Mouse (Mus musculus): Measurements from ENCODE around the gene Arhgap35. TPM values are rescaled to one million over a fixed set of nuclear protein-coding genes. Genes with fewer than 3 reads are reported as not detected.

Arhgap35 gene
- polyA plus RNA-seq, 3 experiments from 2014 or later, result 1.4 to 3.9 (median 2.5) TPM

- no peak for ATAC-seq
Observed at GRCm38 (mm10) chr7:16604141-16604540, 10.7 kb downstream of the Arhgap35 start.

DNA sequence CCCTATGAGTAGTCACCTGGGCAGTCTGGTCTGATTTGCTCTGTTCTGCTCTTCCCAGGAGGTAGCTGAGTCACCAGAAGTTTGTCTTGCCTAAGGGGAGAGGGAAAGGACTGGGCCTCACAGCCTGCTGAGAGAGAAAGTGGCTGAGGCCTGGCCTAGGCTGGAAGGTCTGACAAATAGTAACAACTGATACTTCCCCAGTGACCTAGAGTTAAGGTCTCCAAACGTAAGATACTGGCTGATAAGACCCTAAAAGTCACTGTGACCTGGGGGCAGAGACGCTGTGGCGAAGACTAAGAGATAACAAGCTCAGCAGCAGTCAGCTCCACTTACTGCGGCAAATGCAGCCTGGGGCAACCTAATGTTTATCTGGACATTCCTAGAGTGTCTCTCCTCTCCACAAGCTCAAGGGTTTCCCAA is 13.1 kb downstream of the Arhgap35 start:
- ATAC-seq, result no peak

DNA sequence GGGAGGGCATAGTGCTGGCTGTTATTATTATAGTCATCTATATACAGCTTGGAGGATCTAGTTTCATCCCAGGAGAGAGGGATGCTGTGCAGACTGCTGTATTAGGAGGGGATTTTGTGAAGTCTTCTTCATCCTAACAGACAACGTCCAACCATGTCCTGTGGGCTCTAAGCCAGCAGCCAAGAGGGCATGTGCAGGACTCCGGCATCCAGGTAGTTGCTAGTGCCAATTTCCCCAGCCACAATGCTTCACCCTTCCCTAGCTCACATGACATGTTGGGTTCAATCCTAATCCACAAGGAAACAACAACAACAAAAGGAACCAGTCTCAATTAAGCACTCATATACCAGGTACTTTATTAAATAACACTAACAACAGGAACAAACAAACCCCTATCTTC is 15.8 kb downstream of the Arhgap35 start:
- ATAC-seq, result no peak

DNA sequence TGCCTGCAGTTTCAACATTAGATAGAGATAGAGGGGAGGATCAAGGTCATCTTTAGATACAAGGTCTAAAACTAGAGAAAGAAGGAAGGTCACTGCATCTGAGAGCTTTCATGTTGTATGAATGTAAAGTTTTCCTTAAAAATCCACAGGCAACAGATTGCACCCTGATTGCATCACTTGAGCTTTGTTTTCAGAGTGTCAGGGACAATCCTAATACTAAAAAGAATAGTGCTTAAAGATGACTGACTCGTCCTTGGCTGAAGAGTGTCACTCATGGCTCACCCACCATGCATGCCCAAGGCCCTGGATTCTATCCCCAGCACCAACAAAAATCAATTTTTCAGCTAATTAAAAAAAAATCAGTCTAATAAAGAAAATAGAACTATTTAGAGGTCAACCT is 23.5 kb downstream of the Arhgap35 start:
- no peak for ATAC-seq

DNA sequence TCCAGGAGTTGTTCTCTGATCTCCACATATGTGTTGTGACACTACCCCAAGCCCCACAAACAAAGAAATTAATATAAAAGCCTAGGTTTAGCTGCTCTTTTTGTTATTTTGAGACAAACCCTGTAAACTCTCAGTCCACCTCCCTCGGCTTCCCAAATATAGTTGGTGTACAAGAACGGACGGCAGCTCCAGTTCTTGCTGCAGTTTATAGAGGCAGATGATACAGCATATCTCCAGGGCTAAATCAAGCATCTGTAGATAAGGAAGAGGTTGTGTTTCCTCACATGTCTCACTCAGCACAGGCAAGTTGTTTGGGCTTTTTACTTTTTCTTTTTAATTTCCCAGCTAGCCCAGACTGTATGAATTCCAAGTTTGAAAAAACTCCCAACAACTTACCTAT is 27.1 kb downstream of the Arhgap35 start:
- ATAC-seq, result no peak

- ATAC-seq, result no peak
Observed at GRCm38 (mm10) chr7:16584384-16584783, 30.4 kb downstream of the Arhgap35 start.

DNA sequence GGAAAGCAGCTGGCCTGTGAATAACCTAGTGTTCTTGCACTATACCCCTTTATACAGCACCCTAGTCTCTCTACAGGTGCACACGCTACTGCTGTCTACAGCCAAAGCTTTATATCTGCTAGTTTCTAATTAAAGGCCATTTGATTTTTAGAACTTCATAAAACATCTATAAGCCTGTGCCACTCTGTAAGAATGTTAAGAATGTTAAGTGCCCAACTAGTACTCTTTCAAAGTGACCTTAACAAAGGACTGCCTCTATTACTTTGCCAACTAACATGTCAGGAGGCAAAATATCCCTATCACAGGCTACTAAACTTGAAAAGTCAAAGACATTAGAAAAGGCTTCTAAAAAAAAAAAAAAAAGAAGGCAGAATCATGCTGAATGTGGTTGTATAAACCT is 31.0 kb downstream of the Arhgap35 start:
- no peak for ATAC-seq

DNA sequence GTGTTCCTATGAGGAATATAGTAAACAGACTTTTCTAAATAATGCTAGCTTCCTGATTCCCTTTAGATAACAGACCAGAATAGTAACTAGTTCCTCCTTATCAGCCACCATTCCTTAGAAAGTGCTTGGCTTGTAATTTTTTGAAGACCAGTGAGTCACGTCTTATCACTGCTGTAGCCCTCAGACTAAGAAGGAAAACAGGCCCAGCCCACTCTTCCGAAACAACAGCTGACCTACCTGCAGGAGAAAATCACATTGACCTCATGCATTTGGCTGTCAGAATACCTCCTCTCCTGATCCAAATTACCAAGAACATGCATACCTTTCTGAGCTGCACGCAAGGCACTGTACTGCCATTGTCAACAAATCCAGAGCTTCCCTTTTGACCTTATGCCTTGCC is 32.5 kb downstream of the Arhgap35 start:
- no peak for ATAC-seq

DNA sequence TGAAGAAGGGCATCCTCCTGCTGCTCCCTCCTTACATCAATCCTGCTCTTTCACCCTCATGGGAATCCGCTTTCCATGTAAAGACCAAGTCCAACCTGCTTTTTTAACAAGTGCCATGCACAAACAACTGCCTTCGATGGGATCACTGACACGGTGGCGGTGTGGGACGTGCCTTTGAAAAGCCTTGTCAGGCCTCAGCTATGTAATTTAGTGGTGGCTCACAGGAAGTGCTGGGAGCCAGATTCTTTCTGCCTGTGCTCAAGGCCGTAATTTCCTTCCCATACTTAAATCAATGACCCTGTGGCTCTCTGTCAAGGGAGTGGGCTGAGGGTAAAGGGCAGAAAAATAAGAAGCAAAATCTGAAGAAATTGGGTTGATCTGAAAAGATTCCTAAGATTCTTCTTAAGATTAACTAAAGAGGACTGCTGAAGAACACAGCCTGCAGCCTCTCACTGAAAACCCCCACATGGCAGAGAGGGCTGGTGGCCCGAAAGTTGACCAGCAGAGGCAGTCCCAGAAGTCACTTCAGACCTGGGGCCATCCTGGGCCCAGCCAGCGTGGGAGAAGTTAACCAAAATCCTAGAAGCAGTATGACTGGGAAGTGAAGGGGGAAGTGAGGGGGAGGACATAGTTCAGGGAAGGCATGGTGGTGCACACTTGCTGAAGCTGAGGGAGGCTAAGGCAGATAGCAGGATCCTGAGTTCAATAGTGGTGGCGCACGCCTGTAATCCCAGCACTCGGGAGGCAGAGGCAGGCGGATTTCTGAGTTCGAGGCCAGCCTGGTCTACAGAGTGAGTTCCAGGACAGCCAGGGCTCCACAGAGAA is 33.3 kb downstream of the Arhgap35 start:
- no peak for ATAC-seq

GRCm38 (mm10) chr7:16576719-16577118 is 38.1 kb downstream of the Arhgap35 start:
- no peak for ATAC-seq

DNA sequence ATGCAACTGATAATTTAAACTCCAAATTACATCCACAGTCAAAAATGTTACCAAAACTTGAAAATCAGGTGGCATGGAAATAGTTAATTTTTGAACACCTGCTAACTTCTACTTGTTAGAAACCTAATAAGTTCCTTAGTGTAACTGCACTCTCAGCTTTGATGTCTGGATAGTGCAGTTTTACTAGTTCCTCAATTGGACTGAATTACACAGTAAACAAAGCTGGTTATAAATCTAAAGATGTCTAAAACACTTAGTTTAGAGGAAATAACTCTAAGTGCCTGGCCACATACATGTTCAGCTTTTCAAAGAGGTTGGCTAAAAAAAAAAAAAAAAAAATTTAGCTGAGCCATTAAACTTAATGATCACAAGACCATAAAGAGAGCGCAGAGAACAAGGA is 43.6 kb downstream of the Arhgap35 start:
- no peak for ATAC-seq

- ATAC-seq, result no peak
Observed at GRCm38 (mm10) chr7:16570737-16571136, 44.1 kb downstream of the Arhgap35 start.

GRCm38 (mm10) chr7:16564491-16564890 is 50.3 kb downstream of the Arhgap35 start:
- ATAC-seq, result no peak

GRCm38 (mm10) chr7:16557783-16558538 is 56.8 kb downstream of the Arhgap35 start:
- no peak for ATAC-seq

DNA sequence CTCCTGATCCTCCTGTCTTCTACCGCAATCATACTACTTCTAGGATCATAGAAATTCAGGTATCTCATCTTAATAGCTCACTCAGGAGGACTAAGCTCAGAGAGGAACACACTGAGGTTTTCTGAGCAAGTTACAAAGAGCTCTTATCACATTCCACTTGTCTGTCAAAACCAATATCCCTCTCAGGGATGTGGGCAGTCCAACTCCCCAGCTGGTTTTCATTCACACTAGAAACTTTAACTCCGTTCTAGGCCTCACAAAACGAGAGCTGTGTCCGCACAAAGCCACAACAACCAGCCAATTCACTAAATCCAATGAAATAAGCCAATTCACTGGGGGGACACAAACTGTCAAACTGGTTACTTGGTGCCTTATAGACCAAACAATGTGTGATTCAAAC is 57.5 kb downstream of the Arhgap35 start:
- ATAC-seq, result no peak

DNA sequence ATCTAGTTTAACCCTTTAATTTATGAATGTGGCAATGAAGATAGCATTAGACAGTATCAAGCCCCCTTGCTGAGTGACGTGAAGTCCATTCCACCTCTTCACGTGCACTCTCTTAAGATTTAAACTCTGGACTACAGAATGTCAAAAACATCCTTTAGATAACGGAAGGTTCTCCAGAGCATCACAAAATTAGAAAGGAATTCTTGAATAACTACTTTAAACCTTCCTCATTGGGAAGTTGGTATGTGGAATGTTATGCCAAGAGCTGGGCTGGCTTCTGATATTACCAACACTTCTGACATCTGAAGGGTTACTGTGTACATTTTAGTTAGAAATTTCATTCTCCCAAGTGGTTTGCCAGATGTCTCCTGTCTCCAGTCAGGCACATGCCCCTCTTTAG is 60.6 kb downstream of the Arhgap35 start:
- ATAC-seq, result no peak

DNA sequence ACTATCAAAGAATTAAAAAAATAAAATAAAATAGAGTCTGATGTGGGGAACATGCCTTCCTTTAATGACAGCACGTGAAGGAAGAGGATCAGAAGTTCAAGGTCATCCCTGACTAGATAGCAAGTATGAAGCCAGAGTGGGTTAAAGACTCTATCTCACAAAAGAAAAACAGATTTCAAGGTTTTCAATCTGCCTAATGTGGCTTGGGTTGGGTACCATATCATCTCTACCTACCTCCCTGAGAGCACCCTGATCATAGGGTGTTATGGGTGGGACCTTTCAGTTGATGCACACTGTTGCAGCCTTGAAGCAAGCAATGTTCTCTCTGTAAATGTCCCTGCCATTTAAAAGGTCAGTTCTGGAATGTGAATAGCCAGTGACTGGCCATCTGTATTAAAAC is 63.2 kb downstream of the Arhgap35 start:
- no peak for ATAC-seq

DNA sequence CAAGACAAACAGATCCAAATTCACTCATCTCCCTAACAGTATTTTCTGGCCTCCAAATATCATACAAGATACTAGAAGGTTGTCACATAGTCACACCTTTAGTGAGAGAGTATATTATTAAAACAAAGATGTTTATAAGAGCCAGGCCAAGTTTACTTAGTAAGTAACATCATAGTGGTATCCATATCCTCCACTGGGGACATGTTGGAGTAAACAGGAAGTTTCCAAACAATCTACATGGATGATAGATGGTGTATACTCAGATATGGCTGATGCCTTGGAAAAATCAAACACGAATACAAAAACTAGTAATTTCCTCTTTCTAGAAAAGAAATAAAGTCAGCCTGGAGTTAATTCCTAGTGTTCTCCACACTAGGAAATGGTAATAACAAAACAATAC is 65.5 kb downstream of the Arhgap35 start:
- ATAC-seq, result no peak

GRCm38 (mm10) chr7:16544770-16545169 is 70.0 kb downstream of the Arhgap35 start:
- ATAC-seq, result no peak

GRCm38 (mm10) chr7:16537220-16537903 is 77.4 kb downstream of the Arhgap35 start:
- ATAC-seq, result no peak

GRCm38 (mm10) chr7:16525995-16526394 is 88.8 kb downstream of the Arhgap35 start:
- no peak for ATAC-seq

GRCm38 (mm10) chr7:16525448-16525847 is 89.3 kb downstream of the Arhgap35 start:
- ATAC-seq, result no peak

- ATAC-seq, result no peak
Observed at GRCm38 (mm10) chr7:16524308-16524707, 90.5 kb downstream of the Arhgap35 start.

Measured in inflammation-experienced regulatory T-cells, adult 6 months (primary cell).